Mouse (Mus musculus): ENCODE measurements around the gene Dbr1. TPM values are rescaled to one million over a fixed set of nuclear protein-coding genes. Genes with fewer than 3 reads are reported as not detected.
A peak's percentile ranks its signal among the peaks of the same experiment; 100 is the strongest.
"Not testable (repeated sequence)": the region's sequence is repeated elsewhere in the genome, so short reads cannot be mapped to it uniquely, and the experiment has no call there.

The Dbr1 gene
- 1 to 10 TPM; 4.0 to 6.5 (median 5.5) TPM for total RNA-seq (2022)

- DNase-seq (ENCODE audit: low spot score in 2 of 2), result peak; percentile 84 to 86
Measured at GRCm38 (mm10) chr9:99575677-99576480, at the start of gene Dbr1. TSS of gene Dbr1 (plus strand) at chr9:99575799.

GRCm38 (mm10) chr9:99531865-99532264 is 43.7 kb upstream of the Dbr1 start:
- no peak for DNase-seq (ENCODE audit: low spot score in 2 of 2)

GRCm38 (mm10) chr9:99546259-99546658 is 29.3 kb upstream of the Dbr1 start:
- no peak for DNase-seq (ENCODE audit: low spot score in 2 of 2)

- no peak for DNase-seq (ENCODE audit: low spot score in 2 of 2)
Measured at GRCm38 (mm10) chr9:99552068-99552467, 23.5 kb upstream of the Dbr1 start.

- DNase-seq (ENCODE audit: low spot score in 2 of 2), result peak in 1 of 2 experiments; percentile 15
Measured at GRCm38 (mm10) chr9:99553049-99553448, 22.6 kb upstream of the Dbr1 start.

- no peak for DNase-seq (ENCODE audit: low spot score in 2 of 2)
Measured at GRCm38 (mm10) chr9:99554052-99554451, 21.5 kb upstream of the Dbr1 start.

- no peak for DNase-seq (ENCODE audit: low spot score in 2 of 2)
Measured at GRCm38 (mm10) chr9:99555253-99555652, 20.3 kb upstream of the Dbr1 start.

GRCm38 (mm10) chr9:99557580-99558300 is 17.9 kb upstream of the Dbr1 start:
- DNase-seq (ENCODE audit: low spot score in 2 of 2), result no peak

- DNase-seq (ENCODE audit: low spot score in 2 of 2), result no peak
Measured at GRCm38 (mm10) chr9:99558824-99559556, 16.6 kb upstream of the Dbr1 start.

- no peak for DNase-seq (ENCODE audit: low spot score in 2 of 2)
Measured at GRCm38 (mm10) chr9:99559557-99559904, 16.1 kb upstream of the Dbr1 start.

GRCm38 (mm10) chr9:99560389-99560788 is 15.2 kb upstream of the Dbr1 start:
- DNase-seq (ENCODE audit: low spot score in 2 of 2), result no peak

GRCm38 (mm10) chr9:99563714-99564113 is 11.9 kb upstream of the Dbr1 start:
- peak; percentile 16 to 25 for DNase-seq (ENCODE audit: low spot score in 2 of 2)

GRCm38 (mm10) chr9:99568023-99568346 is 7.6 kb upstream of the Dbr1 start:
- peak in 1 of 2 experiments; percentile 6 for DNase-seq (ENCODE audit: low spot score in 2 of 2)

- DNase-seq (ENCODE audit: low spot score in 2 of 2), result peak; percentile 90 to 92
Measured at GRCm38 (mm10) chr9:99568347-99569070, 7.1 kb upstream of the Dbr1 start, which contains the start of gene Armc8. TSS of gene Armc8 (minus strand) at chr9:99568899.

GRCm38 (mm10) chr9:99569071-99569397 is 6.6 kb upstream of the Dbr1 start:
- no peak for DNase-seq (ENCODE audit: low spot score in 2 of 2)

- peak in 1 of 2 experiments; percentile 8 for DNase-seq (ENCODE audit: low spot score in 2 of 2)
Measured at GRCm38 (mm10) chr9:99580655-99581054, 5.1 kb downstream of the Dbr1 start.

- DNase-seq (ENCODE audit: low spot score in 2 of 2), result no peak
Measured at GRCm38 (mm10) chr9:99587505-99588202, 12.1 kb downstream of the Dbr1 start.

GRCm38 (mm10) chr9:99591144-99591543 is 15.5 kb downstream of the Dbr1 start:
- DNase-seq (ENCODE audit: low spot score in 2 of 2), result no peak

GRCm38 (mm10) chr9:99599127-99599526 is 23.5 kb downstream of the Dbr1 start:
- DNase-seq (ENCODE audit: low spot score in 2 of 2), result not testable (repeated sequence)

GRCm38 (mm10) chr9:99603566-99603965 is 28.0 kb downstream of the Dbr1 start:
- no peak for DNase-seq (ENCODE audit: low spot score in 2 of 2)

- DNase-seq (ENCODE audit: low spot score in 2 of 2), result no peak
Measured at GRCm38 (mm10) chr9:99612202-99612601, 36.6 kb downstream of the Dbr1 start, which contains the start of gene A4gnt. TSS of gene A4gnt (plus strand) at chr9:99612502.
